Mouse (Mus musculus): ENCODE measurements around the gene Mnt. TPM values are rescaled to one million over a fixed set of nuclear protein-coding genes. Genes with fewer than 3 reads are reported as not detected.
A peak's percentile ranks its signal among the peaks of the same experiment; 100 is the strongest.

Mnt gene
- polyA plus RNA-seq, 1 experiment from 2014 or later = 2.6 TPM

- H3K27me3 ChIP-seq (ENCODE audit: control insufficient read depth, insufficient read depth, low read length) = no peaks in the 10 kb centered on the region
- peak; percentile 52 for ATAC-seq (ENCODE audit: low FRiP score, low TSS enrichment)
- no peak overlapping the region for H3K4me3 ChIP-seq (ENCODE audit: low read depth, low read length)
- 0 out of 2 replicates have a peak, but pooled peaks cover 2% of the 10 kb centered on the region for H3K4me1 ChIP-seq (replicated peaks; ENCODE audit: control insufficient read depth, insufficient read depth)
- WGBS = 74% methylated on average over 9 of the region's 9 CpGs
- H3K9ac ChIP-seq (ENCODE audit: low read length) = no peak overlapping the region
- no peak for DNase-seq (ENCODE audit: low spot score)
- H3K9me3 ChIP-seq (ENCODE audit: control insufficient read depth, low read length) = no peaks in the 10 kb centered on the region
- 0 out of 2 replicates have a peak overlapping the region, but pooled peaks have one; percentile 31 for H3K27ac ChIP-seq (replicated peaks)
- H3K36me3 ChIP-seq (ENCODE audit: control insufficient read depth, insufficient read depth, low read length) = no peaks in the 10 kb centered on the region
- H3K4me2 ChIP-seq (replicated peaks; ENCODE audit: low read depth) = no peak overlapping the region
- TF ChIP-seq CTCF (IDR thresholded peaks at IDR 0.05; ENCODE audit: low read depth) = no peak
- TF ChIP-seq EP300 (optimal IDR thresholded peaks at IDR 0.05) = no peak
Measured at GRCm38 (mm10) chr11:74880999-74881398, 50.3 kb downstream of the Mnt start.

DNA sequence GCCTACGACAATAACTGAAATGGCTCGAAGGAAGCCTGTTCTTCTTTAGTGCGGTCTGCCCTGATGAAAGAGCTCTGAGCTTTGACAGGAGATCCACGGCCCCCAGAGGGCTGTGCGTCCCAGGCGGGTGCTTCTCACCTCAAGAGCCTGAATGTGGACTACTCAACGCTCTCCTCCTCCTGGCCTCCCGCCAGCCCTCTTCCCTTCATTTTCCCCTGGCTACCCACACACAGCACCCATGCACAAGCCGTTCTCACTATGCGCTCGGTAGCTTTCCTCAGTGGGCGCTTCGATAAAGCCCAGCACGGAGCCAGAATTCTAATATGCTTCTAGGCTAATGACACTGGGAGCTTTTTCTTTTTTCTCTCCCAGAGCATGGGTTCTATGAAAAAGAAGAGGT lies 51.3 kb downstream of the Mnt start:
- no peak overlapping the region for H3K4me3 ChIP-seq (ENCODE audit: low read depth, low read length)
- no peaks in the 10 kb centered on the region for H3K4me1 ChIP-seq (replicated peaks; ENCODE audit: control insufficient read depth, insufficient read depth)
- peak; percentile 41 for DNase-seq (ENCODE audit: low spot score)
- no peak for ATAC-seq (ENCODE audit: low FRiP score, low TSS enrichment)
- peak overlapping the region; percentile 35; the same call in 1 of the 2 replicates for H3K9ac ChIP-seq (ENCODE audit: low read length)
- H3K9me3 ChIP-seq (ENCODE audit: control insufficient read depth, low read length) = no peaks in the 10 kb centered on the region
- H3K27ac ChIP-seq (replicated peaks) = peak overlapping the region; percentile 69
- peak overlapping the region; percentile 14; the same call in 1 of the 2 replicates for H3K4me2 ChIP-seq (replicated peaks; ENCODE audit: low read depth)
- H3K27me3 ChIP-seq (ENCODE audit: control insufficient read depth, insufficient read depth, low read length) = no peaks in the 10 kb centered on the region
- TF ChIP-seq EP300 (optimal IDR thresholded peaks at IDR 0.05) (no peak), CTCF (IDR thresholded peaks at IDR 0.05; ENCODE audit: low read depth) (no peak)
- H3K36me3 ChIP-seq (ENCODE audit: control insufficient read depth, insufficient read depth, low read length) = no peaks in the 10 kb centered on the region
- WGBS = 53% methylated on average over 14 of the region's 14 CpGs

GRCm38 (mm10) chr11:74883098-74883497 lies 52.4 kb downstream of the Mnt start:
- TF ChIP-seq CTCF (IDR thresholded peaks at IDR 0.05; ENCODE audit: low read depth) (no peak), EP300 (optimal IDR thresholded peaks at IDR 0.05) (no peak)
- 91% methylated on average over 10 of the region's 10 CpGs for WGBS
- Histone ChIP-seq H3K27me3 (ENCODE audit: control insufficient read depth, insufficient read depth, low read length) (no peaks in the 10 kb centered on the region), H3K9me3 (ENCODE audit: control insufficient read depth, low read length) (no peaks in the 10 kb centered on the region), H3K27ac (replicated peaks) (no peak overlapping the region), H3K4me3 (ENCODE audit: low read depth, low read length) (no peak overlapping the region), H3K4me1 (replicated peaks; ENCODE audit: control insufficient read depth, insufficient read depth) (no peaks in the 10 kb centered on the region), H3K4me2 (replicated peaks; ENCODE audit: low read depth) (no peak overlapping the region), H3K36me3 (ENCODE audit: control insufficient read depth, insufficient read depth, low read length) (no peaks in the 10 kb centered on the region), H3K9ac (ENCODE audit: low read length) (no peak overlapping the region)
- ATAC-seq (ENCODE audit: low FRiP score, low TSS enrichment) (no peak), DNase-seq (ENCODE audit: low spot score) (no peak)

DNA sequence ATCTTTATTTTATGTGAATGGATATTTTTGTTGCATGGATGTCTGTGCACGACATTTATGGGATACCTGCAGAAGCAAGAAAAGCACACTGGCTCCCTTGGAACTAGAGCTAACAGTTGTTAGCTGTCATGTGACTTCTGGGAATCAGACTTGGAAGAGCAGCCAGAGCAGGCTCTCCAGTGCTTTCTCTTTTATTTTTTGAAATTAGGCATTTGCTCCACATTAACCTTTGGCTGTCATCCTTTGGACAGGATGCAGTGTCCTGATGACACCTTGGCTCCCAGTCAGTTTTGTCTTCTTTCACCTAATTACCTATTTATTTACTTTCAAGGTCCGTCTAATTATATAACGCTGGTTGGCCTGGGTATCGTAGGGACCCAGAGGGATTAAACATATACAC lies 63.9 kb downstream of the Mnt start:
- Histone ChIP-seq H3K4me1 (replicated peaks; ENCODE audit: control insufficient read depth, insufficient read depth) (no peaks in the 10 kb centered on the region; the same call in 1 of the 2 replicates), H3K27ac (replicated peaks) (no peak overlapping the region), H3K9ac (ENCODE audit: low read length) (no peak overlapping the region), H3K4me3 (ENCODE audit: low read depth, low read length) (no peak overlapping the region), H3K36me3 (ENCODE audit: control insufficient read depth, insufficient read depth, low read length) (no peaks in the 10 kb centered on the region), H3K4me2 (replicated peaks; ENCODE audit: low read depth) (no peak overlapping the region), H3K27me3 (ENCODE audit: control insufficient read depth, insufficient read depth, low read length) (no peaks in the 10 kb centered on the region), H3K9me3 (ENCODE audit: control insufficient read depth, low read length) (no peaks in the 10 kb centered on the region)
- no peak for DNase-seq (ENCODE audit: low spot score)
- ATAC-seq (ENCODE audit: low FRiP score, low TSS enrichment) = no peak
- WGBS = 78% methylated on average over 4 of the region's 4 CpGs
- TF ChIP-seq EP300 (optimal IDR thresholded peaks at IDR 0.05) (no peak), CTCF (IDR thresholded peaks at IDR 0.05; ENCODE audit: low read depth) (no peak)

Small RNAs within 50 kb of the gene (microRNA-seq; reads per million reads assigned to microRNA genes)
- not detected for gene Mir6926

Other genes starting within 250 kb of the Mnt start
- 7.6 and 8.2 TPM in 2 replicates for gene Rap1gap2, start 220.0 kb upstream of the Mnt start, polyA plus RNA-seq (2015; fragmentation: Nextera tagmentation; extraction: Ambion mirVana)
- 0.55 and 0.62 TPM in 2 replicates for gene Ccdc92b, start 211.3 kb upstream of the Mnt start, polyA plus RNA-seq (2015; fragmentation: Nextera tagmentation; extraction: Ambion mirVana)
- 17.8 and 19.9 TPM in 2 replicates for gene Cluh, start 181.4 kb upstream of the Mnt start, polyA plus RNA-seq (2015; fragmentation: Nextera tagmentation; extraction: Ambion mirVana)
- gene Pafah1b1, start 106.2 kb upstream of the Mnt start, polyA plus RNA-seq (2015; fragmentation: Nextera tagmentation; extraction: Ambion mirVana) = 47.5 and 51.7 TPM in 2 replicates
- 13.4 and 13.9 TPM in 2 replicates for gene Mettl16, start 60.1 kb upstream of the Mnt start, polyA plus RNA-seq (2015; fragmentation: Nextera tagmentation; extraction: Ambion mirVana)
- gene Sgsm2, start 66.1 kb downstream of the Mnt start, polyA plus RNA-seq (2015; fragmentation: Nextera tagmentation; extraction: Ambion mirVana) = 3.4 and 4.1 TPM in 2 replicates
- gene Tsr1, start 67.2 kb downstream of the Mnt start, polyA plus RNA-seq (2015; fragmentation: Nextera tagmentation; extraction: Ambion mirVana) = 22.3 and 22.5 TPM in 2 replicates
- 6.1 and 6.7 TPM in 2 replicates for gene Smg6, start 94.9 kb downstream of the Mnt start, polyA plus RNA-seq (2015; fragmentation: Nextera tagmentation; extraction: Ambion mirVana)
- gene Srr, start 95.0 kb downstream of the Mnt start, polyA plus RNA-seq (2015; fragmentation: Nextera tagmentation; extraction: Ambion mirVana) = 8.0 and 9.7 TPM in 2 replicates

Measured in stomach, postnatal 0 days (tissue).